Mouse (Mus musculus) myocyte (in vitro differentiated cells): ENCODE measurements around the gene C1s2. TPM values are rescaled to one million over a fixed set of nuclear protein-coding genes. Genes with fewer than 3 reads are reported as not detected.

Experiments
- H3K27me3 ChIP-seq: one replicate; pipeline ENCODE4 v1.6.1; 2011; ENCODE audit not compliant: control insufficient read depth, insufficient read depth, insufficient read length
- H3K36me3 ChIP-seq: one replicate; pipeline ENCODE4 v1.6.1; 2011; ENCODE audit not compliant: control insufficient read depth, insufficient read depth
- H3K4me2 ChIP-seq: one replicate; pipeline ENCODE4 v1.6.1; 2011; ENCODE audit warnings: low read depth, control low read depth
- H3K4me3 ChIP-seq: one replicate; pipeline ENCODE4 v1.5.1; 2011; ENCODE audit warnings: mild to moderate bottlenecking, control low read depth, moderate library complexity
- H3K79me2 ChIP-seq: one replicate; pipeline ENCODE4 v1.6.1; 2011; ENCODE audit not compliant: control insufficient read depth, insufficient read depth
- H3ac ChIP-seq: one replicate; pipeline ENCODE4 v1.6.1; 2011; ENCODE audit not compliant: control insufficient read depth, insufficient read length
- CEBPB ChIP-seq: IDR thresholded peaks from 2 replicates; pipeline ENCODE4 v1.6.1; 2011; ENCODE audit warnings: mild to moderate bottlenecking, moderate library complexity; ENCODE audit not compliant: poor library complexity, insufficient read depth, severe bottlenecking
- E2F4 ChIP-seq: IDR thresholded peaks from one replicate; pipeline ENCODE4 v1.6.1; 2011; ENCODE audit warnings: mild to moderate bottlenecking, control low read depth, moderate library complexity; ENCODE audit not compliant: insufficient read depth
- MAX ChIP-seq: IDR thresholded peaks from one replicate; pipeline ENCODE4 v1.6.1; 2011; ENCODE audit warnings: low read depth, mild to moderate bottlenecking, control low read depth
- MYOD1 ChIP-seq, 3 experiments: IDR thresholded peaks; one replicate each; pipeline ENCODE4 v1.6.1; 2011; ENCODE audit warnings: control low read depth in 2 of 3, low read depth in 2 of 3, mild to moderate bottlenecking in 2 of 3, moderate library complexity in 1 of 3; ENCODE audit not compliant: insufficient read length in 2 of 3, control insufficient read depth in 1 of 3
- MYOG ChIP-seq, 3 experiments: IDR thresholded peaks; one replicate each; pipeline ENCODE4 v1.6.1; 2011; ENCODE audit warnings: control low read depth in 2 of 3, low read depth in 2 of 3, mild to moderate bottlenecking in 2 of 3; ENCODE audit not compliant: insufficient read length in 2 of 3, control insufficient read depth in 1 of 3, insufficient read depth in 1 of 3
- POLR2A ChIP-seq: IDR thresholded peaks from one replicate; pipeline ENCODE4 v1.6.1; 2011; ENCODE audit warnings: low read depth, mild to moderate bottlenecking, control low read depth, moderate library complexity; ENCODE audit not compliant: insufficient read length
- POLR2AphosphoS2 ChIP-seq: IDR thresholded peaks from one replicate; pipeline ENCODE4 v1.6.1; 2011; ENCODE audit warnings: low read depth, control low read depth; ENCODE audit not compliant: insufficient read length
- REST ChIP-seq: IDR thresholded peaks from one replicate; pipeline ENCODE4 v1.6.1; 2011; ENCODE audit warnings: mild to moderate bottlenecking, control low read depth, moderate library complexity; ENCODE audit not compliant: insufficient read depth, insufficient read length
- SRF ChIP-seq: IDR thresholded peaks from one replicate; pipeline ENCODE4 v1.6.1; 2011; ENCODE audit warnings: low read depth; ENCODE audit not compliant: control insufficient read depth, insufficient read length
- TCF12 ChIP-seq: IDR thresholded peaks from one replicate; pipeline ENCODE4 v1.6.1; 2011; ENCODE audit warnings: mild to moderate bottlenecking, control low read depth; ENCODE audit not compliant: poor library complexity, insufficient read depth, severe bottlenecking
- TCF3 ChIP-seq: IDR thresholded peaks from one replicate; pipeline ENCODE4 v1.6.1; 2011; ENCODE audit warnings: low read depth, control low read depth; ENCODE audit not compliant: insufficient read length
- USF1 ChIP-seq: IDR thresholded peaks from one replicate; pipeline ENCODE4 v1.6.1; 2011; ENCODE audit warnings: low read depth, mild to moderate bottlenecking, control low read depth, moderate library complexity
- polyA plus RNA-seq: library from polyadenylated mRNA; unstranded; fragments of >200 nt; fragmentation: generic; extraction: Trizol; gene quantifications from one replicate; pipeline ENCODE4 v1.2.1, GENCODE M21; 2012; ENCODE audit warnings: missing spikeins

The C1s2 gene
- polyA plus RNA-seq, 1 experiment, result 0.07 TPM

GRCm38 (mm10) chr6:124593121-124593520 lies 42.8 kb downstream of the C1s2 start:
- no peaks in the 10 kb centered on the region for H3K36me3 ChIP-seq
- H3K4me2 ChIP-seq, result no peak overlapping the region
- no peak overlapping the region for H3ac ChIP-seq
- no peaks in the 10 kb centered on the region for H3K79me2 ChIP-seq
- no peaks in the 10 kb centered on the region for H3K27me3 ChIP-seq
- H3K4me3 ChIP-seq, result no peak overlapping the region
- TF ChIP-seq MYOD1 (IDR thresholded peaks at IDR 0.05; ENCODE audit: control insufficient read depth in 1 of 3, insufficient read length in 2 of 3, low read depth in 2 of 3) (no peak), MYOG (IDR thresholded peaks at IDR 0.05; ENCODE audit: control insufficient read depth in 1 of 3, insufficient read depth in 1 of 3, insufficient read length in 2 of 3, low read depth in 2 of 3) (no peak), MAX (no peak), E2F4 (no peak), TCF3 (no peak), TCF12 (no peak), POLR2AphosphoS2 (no peak), REST (no peak), USF1 (no peak), POLR2A (no peak), CEBPB (no peak), SRF (no peak)

- no peak for TF ChIP-seq MAX
- no peaks in the 10 kb centered on the region for H3K27me3 ChIP-seq
- H3K4me2 ChIP-seq, result no peak overlapping the region
- no peaks in the 10 kb centered on the region for H3K79me2 ChIP-seq
- no peak overlapping the region for H3K4me3 ChIP-seq
- H3ac ChIP-seq, result no peak overlapping the region
- no peaks in the 10 kb centered on the region for H3K36me3 ChIP-seq
Observed at GRCm38 (mm10) chr6:124592186-124592700, 43.6 kb downstream of the C1s2 start.

GRCm38 (mm10) chr6:124588771-124589170 lies 47.1 kb downstream of the C1s2 start:
- no peaks in the 10 kb centered on the region for H3K36me3 ChIP-seq
- TF ChIP-seq MAX, result no peak
- TF ChIP-seq USF1, result no peak
- TF ChIP-seq MYOD1 (IDR thresholded peaks at IDR 0.05; ENCODE audit: control insufficient read depth in 1 of 3, insufficient read length in 2 of 3, low read depth in 2 of 3), result no peak
- TF ChIP-seq E2F4, result no peak
- no peak for TF ChIP-seq MYOG (IDR thresholded peaks at IDR 0.05; ENCODE audit: control insufficient read depth in 1 of 3, insufficient read depth in 1 of 3, insufficient read length in 2 of 3, low read depth in 2 of 3)
- no peak for TF ChIP-seq CEBPB
- no peak for TF ChIP-seq TCF3
- TF ChIP-seq POLR2A, result no peak
- TF ChIP-seq REST, result no peak
- TF ChIP-seq SRF, result no peak
- TF ChIP-seq TCF12, result no peak
- no peak for TF ChIP-seq POLR2AphosphoS2
- H3K79me2 ChIP-seq, result no peaks in the 10 kb centered on the region
- no peaks in the 10 kb centered on the region for H3K27me3 ChIP-seq
- no peak overlapping the region for H3K4me3 ChIP-seq
- no peak overlapping the region for H3K4me2 ChIP-seq
- H3ac ChIP-seq, result no peak overlapping the region

GRCm38 (mm10) chr6:124586266-124586665 lies 49.6 kb downstream of the C1s2 start:
- H3K79me2 ChIP-seq, result no peaks in the 10 kb centered on the region
- no peak overlapping the region for H3K4me3 ChIP-seq
- H3K27me3 ChIP-seq, result no peaks in the 10 kb centered on the region
- H3ac ChIP-seq, result no peak overlapping the region
- no peaks in the 10 kb centered on the region for H3K36me3 ChIP-seq
- TF ChIP-seq SRF (no peak), POLR2A (no peak), TCF12 (no peak), MYOG (IDR thresholded peaks at IDR 0.05; ENCODE audit: control insufficient read depth in 1 of 3, insufficient read depth in 1 of 3, insufficient read length in 2 of 3, low read depth in 2 of 3) (no peak), E2F4 (no peak), POLR2AphosphoS2 (no peak), CEBPB (no peak), USF1 (no peak), TCF3 (no peak), MYOD1 (IDR thresholded peaks at IDR 0.05; ENCODE audit: control insufficient read depth in 1 of 3, insufficient read length in 2 of 3, low read depth in 2 of 3) (no peak)
- no peak overlapping the region for H3K4me2 ChIP-seq

- Histone ChIP-seq H3K4me3 (no peak overlapping the region), H3K79me2 (no peaks in the 10 kb centered on the region), H3ac (no peak overlapping the region), H3K27me3 (no peaks in the 10 kb centered on the region), H3K36me3 (no peaks in the 10 kb centered on the region), H3K4me2 (no peak overlapping the region)
- no peak for TF ChIP-seq CEBPB
- no peak for TF ChIP-seq MAX
- TF ChIP-seq POLR2A, result no peak
- TF ChIP-seq REST, result no peak
- no peak for TF ChIP-seq SRF
- no peak for TF ChIP-seq TCF3
- TF ChIP-seq TCF12, result no peak
- TF ChIP-seq MYOG (IDR thresholded peaks at IDR 0.05; ENCODE audit: control insufficient read depth in 1 of 3, insufficient read depth in 1 of 3, insufficient read length in 2 of 3, low read depth in 2 of 3), result no peak
- no peak for TF ChIP-seq MYOD1 (IDR thresholded peaks at IDR 0.05; ENCODE audit: control insufficient read depth in 1 of 3, insufficient read length in 2 of 3, low read depth in 2 of 3)
- TF ChIP-seq USF1, result no peak
Observed at GRCm38 (mm10) chr6:124585761-124586160, 50.1 kb downstream of the C1s2 start.
